Mouse (Mus musculus) midbrain, embryonic 14.5 days (tissue): ENCODE results near the gene 5730480H06Rik. TPM values are rescaled to one million over a fixed set of nuclear protein-coding genes. Genes with fewer than 3 reads are reported as not detected.

Source experiments
- ATAC-seq: fragments of 200-750 bp; cut with Nextera tagmentation; 2 replicates; pipeline ENCODE4 v1.8.0; 2017; ENCODE audit warnings: moderate number of reproducible peaks, moderate library complexity; ENCODE audit not compliant: low FRiP score, low TSS enrichment
- DNase-seq: peaks from one replicate; pipeline ENCODE4 v3.0.0-alpha.2; 2015
- H3K27ac ChIP-seq: fragments of 300-500 bp; sonication (generic); replicated peaks from 2 replicates; pipeline ENCODE4 v1.5.1; 2014; ENCODE audit warnings: mild to moderate bottlenecking, low read depth, low read length, moderate library complexity
- H3K27me3 ChIP-seq: fragments of 300-500 bp; sonication (generic); 2 replicates; pipeline ENCODE4 v1.6.1; 2014; ENCODE audit warnings: low read length, control low read depth, mixed read lengths; ENCODE audit not compliant: control insufficient read depth, insufficient read depth
- H3K36me3 ChIP-seq: fragments of 300-500 bp; sonication (generic); 2 replicates; pipeline ENCODE4 v1.6.1; 2014; ENCODE audit warnings: low read length, control low read depth; ENCODE audit not compliant: control insufficient read depth, insufficient read depth
- H3K4me1 ChIP-seq: fragments of 300-500 bp; sonication (generic); 2 replicates; pipeline ENCODE4 v1.6.1; 2014; ENCODE audit warnings: mild to moderate bottlenecking, antibody characterized with exemption, low read length, control low read depth; ENCODE audit not compliant: control insufficient read depth, insufficient read depth
- H3K4me2 ChIP-seq: fragments of 300-500 bp; sonication (generic); 2 replicates; pipeline ENCODE4 v1.6.1; 2014; ENCODE audit warnings: mild to moderate bottlenecking, low read length, moderate library complexity
- H3K4me3 ChIP-seq: fragments of 300-500 bp; sonication (generic); replicated peaks from 2 replicates; pipeline ENCODE4 v1.5.1; 2014; ENCODE audit warnings: low read depth, low read length
- H3K9ac ChIP-seq: fragments of 300-500 bp; sonication (generic); replicated peaks from 2 replicates; pipeline ENCODE4 v1.6.1; 2014; ENCODE audit warnings: mild to moderate bottlenecking, low read length, moderate library complexity
- H3K9me3 ChIP-seq: fragments of 300-500 bp; sonication (generic); 2 replicates; pipeline ENCODE4 v1.6.1; 2016; ENCODE audit warnings: low read length, control low read depth, mixed read lengths; ENCODE audit not compliant: control insufficient read depth
- WGBS: fragments of 180-500 bp; shearing (Covaris S2); extraction: QIAGEN DNeasy Blood & Tissue Kit; methylation state at CpG from one replicate; pipeline ENCODE4 v1.1.7; 2014; 5-methylcytosine and 5-hydroxymethylcytosine counted together
- polyA plus RNA-seq: library from polyadenylated mRNA; unstranded; fragments of >200 nt; fragmentation: Nextera tagmentation; extraction: Ambion mirVana; gene quantifications from 2 replicates; pipeline ENCODE4 v1.2.1, GENCODE M21; 2014

5730480H06Rik gene
- 16.0 and 17.1 TPM in 2 replicates for polyA plus RNA-seq

DNA sequence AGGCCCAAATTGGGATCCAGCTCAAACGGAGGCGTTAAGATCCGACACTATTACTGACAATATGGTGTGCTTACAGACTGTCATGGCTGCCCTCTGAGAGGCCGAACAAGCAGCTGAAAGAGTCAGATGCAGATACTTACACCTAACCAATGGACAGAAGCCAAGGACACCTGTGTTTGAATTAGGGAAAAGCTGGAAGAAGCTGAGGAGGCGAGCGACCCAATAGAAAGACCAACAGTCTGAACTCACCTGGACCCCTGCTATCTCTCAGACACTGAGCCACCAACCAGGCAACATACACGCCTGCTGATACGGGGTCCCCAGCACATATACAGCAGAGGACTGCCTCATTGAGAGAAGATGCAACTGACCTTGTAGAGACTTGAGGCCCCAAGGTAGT, at the start of gene 5730480H06Rik:
Gene 5730480H06Rik, plus strand, starts transcription at position 301 of the 400 bp plus-strand sequence.
- Histone ChIP-seq H3K9me3 (no peaks in the 10 kb centered on the region), H3K27ac (no peak within 1 kb of the TSS), H3K4me2 (no peak within 1 kb of the TSS), H3K9ac (no peak within 1 kb of the TSS), H3K4me1 (no peaks in the 10 kb centered on the region), H3K36me3 (no peaks in the 10 kb centered on the region), H3K27me3 (peaks cover 17% of the 10 kb centered on the region), H3K4me3 (no peak within 1 kb of the TSS)
- DNase-seq (no peak), ATAC-seq (no peak)
- 92% methylated on average over 8 of the region's 8 CpGs for WGBS

DNA sequence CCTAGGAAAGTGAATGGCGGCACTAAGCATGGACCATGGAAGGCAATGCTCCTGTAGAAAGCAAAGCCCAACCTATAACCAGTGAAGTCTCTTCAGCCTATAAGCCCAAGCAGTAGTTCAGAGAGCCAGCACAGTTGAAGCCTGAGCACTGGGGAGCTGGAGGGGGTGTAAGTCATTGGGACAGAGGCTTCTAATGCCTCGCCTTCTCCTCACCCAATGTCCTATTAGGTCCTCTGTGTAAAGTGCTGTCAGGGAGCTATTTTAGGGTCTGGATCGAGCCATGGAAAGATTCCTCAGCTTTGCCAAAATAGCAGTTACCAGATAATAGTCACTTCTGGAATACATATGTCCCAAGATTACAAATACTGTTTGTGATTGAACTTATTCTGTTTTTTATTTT, 26.6 kb upstream of the 5730480H06Rik start:
- no peak overlapping the region for H3K27ac ChIP-seq
- no peaks in the 10 kb centered on the region for H3K4me1 ChIP-seq
- DNase-seq (no peak), ATAC-seq (no peak)
- H3K36me3 ChIP-seq: peaks cover 10% of the 10 kb centered on the region
- H3K27me3 ChIP-seq: no peaks in the 10 kb centered on the region
- WGBS: 91% methylated on average over 3 of the region's 3 CpGs
- no peaks in the 10 kb centered on the region for H3K9me3 ChIP-seq
- H3K4me2 ChIP-seq: no peak overlapping the region
- H3K4me3 ChIP-seq: no peak overlapping the region
- no peak overlapping the region for H3K9ac ChIP-seq

DNA sequence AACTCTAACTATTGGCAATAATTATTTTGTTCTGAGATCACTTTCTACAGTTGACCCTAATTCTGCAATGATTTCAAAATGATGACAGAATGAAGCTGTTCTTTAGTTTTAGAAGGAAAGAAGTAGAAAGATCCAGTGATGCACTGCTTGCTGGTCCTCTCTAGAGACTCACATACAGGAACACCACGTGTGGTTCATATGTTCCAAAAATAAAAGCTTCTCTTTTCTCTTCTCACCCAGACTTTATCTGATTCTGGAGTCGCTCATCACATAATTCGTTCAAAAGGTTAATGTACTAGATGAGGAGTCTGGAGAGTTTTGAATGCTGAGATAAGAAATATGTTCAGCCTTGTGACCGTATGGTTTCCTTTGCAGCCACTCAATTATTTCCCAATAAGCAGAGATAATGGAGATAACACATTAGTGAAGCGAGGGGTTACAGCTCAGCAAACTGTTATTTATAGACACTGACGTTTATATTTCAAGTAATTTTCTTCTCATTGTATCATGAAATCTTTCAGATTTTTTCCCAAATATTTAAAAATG, 12.6 kb upstream of the 5730480H06Rik start:
- no peak overlapping the region for H3K4me2 ChIP-seq
- WGBS: 89% methylated on average over 6 of the region's 6 CpGs
- no peak for ATAC-seq

DNA sequence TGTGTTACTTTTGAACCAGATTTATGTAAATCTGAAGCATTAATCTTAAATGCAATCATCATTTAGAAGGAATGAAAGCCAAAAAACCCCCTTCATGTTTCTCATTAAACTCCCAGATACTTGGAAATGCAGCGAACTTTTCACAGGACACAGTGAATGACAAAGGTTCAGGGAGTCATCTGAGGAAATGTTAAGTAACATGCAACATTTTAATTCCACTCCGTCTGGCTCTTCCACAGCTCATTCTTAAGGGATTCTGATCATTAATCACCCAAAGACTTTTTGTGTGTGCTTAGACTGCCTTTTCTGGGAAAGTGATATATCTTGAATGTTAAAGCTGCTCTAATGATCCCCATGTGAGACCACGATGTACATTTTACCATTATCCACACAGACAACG, 7.2 kb upstream of the 5730480H06Rik start:
- ATAC-seq: no peak
- WGBS: 82% methylated on average over 4 of the region's 4 CpGs

More for the DNA sequence above, 12.6 kb upstream of the 5730480H06Rik start:
- H3K9me3 ChIP-seq: no peaks in the 10 kb centered on the region
- H3K4me3 ChIP-seq: no peak overlapping the region
- no peak overlapping the region for H3K27ac ChIP-seq
- H3K36me3 ChIP-seq: no peaks in the 10 kb centered on the region
- no peak for DNase-seq
- H3K9ac ChIP-seq: no peak overlapping the region
- no peaks in the 10 kb centered on the region for H3K27me3 ChIP-seq
- no peaks in the 10 kb centered on the region for H3K4me1 ChIP-seq

DNA sequence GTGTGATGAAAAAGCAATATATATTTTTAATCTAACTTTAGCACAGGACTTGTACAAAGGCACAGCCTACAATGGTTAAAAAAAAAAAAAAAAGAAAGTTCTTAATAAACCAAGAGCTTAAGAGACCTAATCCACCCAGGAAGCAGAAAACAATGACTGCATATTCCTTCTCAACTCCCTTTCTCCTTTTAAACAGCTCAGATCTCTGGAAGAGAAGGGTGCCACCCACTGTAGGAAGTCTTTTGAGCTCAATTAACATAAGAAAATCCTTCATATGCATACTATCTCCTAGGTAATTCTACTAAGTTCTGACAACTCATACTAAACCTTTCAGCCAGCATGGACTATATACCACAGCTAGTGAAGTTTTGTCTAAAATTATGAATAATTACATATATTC, 1.5 kb upstream of the 5730480H06Rik start:
- H3K36me3 ChIP-seq: no peaks in the 10 kb centered on the region
- ATAC-seq (no peak), DNase-seq (no peak)
- H3K9me3 ChIP-seq: no peaks in the 10 kb centered on the region
- peaks cover 11% of the 10 kb centered on the region for H3K27me3 ChIP-seq
- no peak overlapping the region for H3K9ac ChIP-seq
- no peak overlapping the region for H3K27ac ChIP-seq
- no peaks in the 10 kb centered on the region for H3K4me1 ChIP-seq
- H3K4me3 ChIP-seq: no peak overlapping the region
- H3K4me2 ChIP-seq: no peak overlapping the region

More for the DNA sequence above, 7.2 kb upstream of the 5730480H06Rik start:
- Histone ChIP-seq H3K9ac (no peak overlapping the region), H3K4me3 (no peak overlapping the region), H3K36me3 (no peaks in the 10 kb centered on the region), H3K4me1 (no peaks in the 10 kb centered on the region), H3K9me3 (no peaks in the 10 kb centered on the region), H3K27ac (no peak overlapping the region), H3K4me2 (no peak overlapping the region), H3K27me3 (no peaks in the 10 kb centered on the region)
- DNase-seq: no peak

DNA sequence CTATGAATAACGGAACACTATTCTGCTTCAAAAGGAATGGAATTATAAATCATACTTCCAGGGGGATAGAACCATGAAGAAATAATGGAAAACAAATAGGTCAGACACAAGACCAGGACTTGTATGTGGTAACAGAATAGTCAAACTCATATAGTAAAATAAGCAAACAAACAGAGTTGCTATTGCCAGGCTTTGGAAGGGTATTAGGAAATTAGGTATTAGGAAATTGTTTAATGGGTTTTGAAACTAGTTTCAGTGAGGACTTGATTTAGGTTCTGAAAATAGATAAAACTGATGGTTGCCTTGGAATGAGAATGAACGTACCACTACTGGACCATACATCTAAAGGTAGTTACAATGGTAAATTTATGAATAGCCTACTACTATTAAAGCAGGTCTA, 2.0 kb downstream of the 5730480H06Rik start:
- ATAC-seq (no peak), DNase-seq (no peak)
- Histone ChIP-seq H3K9ac (no peak overlapping the region), H3K4me3 (no peak overlapping the region), H3K36me3 (no peaks in the 10 kb centered on the region), H3K27ac (no peak overlapping the region), H3K27me3 (peaks cover 18% of the 10 kb centered on the region), H3K9me3 (no peaks in the 10 kb centered on the region), H3K4me1 (no peaks in the 10 kb centered on the region), H3K4me2 (no peak overlapping the region)
- WGBS: 94% methylated on average over 2 of the region's 2 CpGs

DNA sequence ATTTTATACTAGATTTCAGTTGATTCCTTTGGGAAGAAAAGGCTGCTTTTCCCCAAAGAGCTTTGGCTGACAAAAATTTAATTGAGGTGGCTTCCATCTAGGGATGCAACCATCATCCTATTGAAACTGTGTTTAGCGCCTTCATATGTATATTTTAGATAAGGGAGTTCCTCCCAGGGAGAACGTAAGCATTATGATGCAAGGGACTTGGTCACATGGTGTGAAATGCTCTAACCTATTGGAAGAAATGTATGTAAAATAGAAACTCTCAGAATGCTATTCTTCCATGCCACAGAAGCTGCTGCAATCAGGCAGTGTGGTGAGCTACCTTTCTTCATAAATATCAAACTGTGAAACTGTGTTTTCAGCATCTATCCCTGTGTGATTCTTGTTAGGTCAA, 3.1 kb downstream of the 5730480H06Rik start:
- Histone ChIP-seq H3K4me3 (no peak overlapping the region), H3K4me2 (no peak overlapping the region), H3K9ac (no peak overlapping the region), H3K36me3 (no peaks in the 10 kb centered on the region), H3K27ac (no peak overlapping the region), H3K27me3 (peaks cover 18% of the 10 kb centered on the region), H3K4me1 (no peaks in the 10 kb centered on the region), H3K9me3 (no peaks in the 10 kb centered on the region)
- DNase-seq (no peak), ATAC-seq (no peak)
- 85% methylated on average over 2 of the region's 2 CpGs for WGBS

DNA sequence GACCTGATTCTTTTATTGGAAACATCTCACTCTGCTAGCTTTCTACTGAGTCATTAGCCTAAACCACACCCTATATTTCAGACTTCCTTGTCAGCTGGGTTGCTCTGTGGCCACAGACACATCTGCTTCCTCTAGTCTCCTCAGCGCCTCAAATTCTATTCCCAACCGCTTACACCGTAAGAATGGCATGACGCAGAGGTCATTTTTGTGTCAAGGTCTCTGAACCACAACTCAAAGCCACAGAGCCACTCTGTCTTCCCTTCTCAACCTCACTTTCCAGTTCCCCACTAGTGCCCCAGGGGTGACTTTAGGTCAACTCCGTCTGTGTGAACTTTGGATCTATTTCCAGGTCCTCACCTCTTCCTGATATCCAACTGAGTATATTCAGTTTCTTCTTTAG, 3.7 kb downstream of the 5730480H06Rik start:
- no peak overlapping the region for H3K4me3 ChIP-seq
- no peak overlapping the region for H3K27ac ChIP-seq
- H3K4me1 ChIP-seq: no peaks in the 10 kb centered on the region
- DNase-seq (no peak), ATAC-seq (no peak)
- no peak overlapping the region for H3K9ac ChIP-seq
- no peaks in the 10 kb centered on the region for H3K9me3 ChIP-seq
- 74% methylated on average over 5 of the region's 5 CpGs for WGBS
- no peak overlapping the region for H3K4me2 ChIP-seq
- no peaks in the 10 kb centered on the region for H3K36me3 ChIP-seq
- peaks cover 18% of the 10 kb centered on the region for H3K27me3 ChIP-seq

DNA sequence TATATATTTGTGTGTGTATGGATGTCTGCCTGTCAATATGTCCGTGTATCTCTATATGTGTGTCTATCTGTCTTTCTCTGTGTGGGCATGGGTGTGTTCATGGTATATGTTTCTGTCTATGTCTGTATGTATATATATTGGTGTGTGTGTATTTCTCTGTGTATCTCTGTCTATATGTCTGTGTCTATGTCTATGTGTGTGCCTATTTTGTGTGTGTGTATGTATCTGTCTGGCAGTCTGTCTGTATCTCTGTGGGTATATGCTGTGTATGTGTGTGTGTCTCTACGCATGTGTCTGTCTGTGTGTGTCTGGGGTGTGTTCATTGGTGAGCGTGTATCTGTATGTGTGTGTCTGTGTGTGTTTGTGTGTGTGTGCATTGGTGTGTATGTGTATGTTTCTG, 5.7 kb downstream of the 5730480H06Rik start:
- H3K4me2 ChIP-seq: no peak overlapping the region
- ATAC-seq: no peak
- no peaks in the 10 kb centered on the region for H3K9me3 ChIP-seq
- no peak overlapping the region for H3K9ac ChIP-seq
- no peak overlapping the region for H3K4me3 ChIP-seq
- no peaks in the 10 kb centered on the region for H3K36me3 ChIP-seq
- WGBS: 85% methylated on average over 3 of the region's 3 CpGs
- no peak for DNase-seq
- no peaks in the 10 kb centered on the region for H3K4me1 ChIP-seq
- H3K27ac ChIP-seq: no peak overlapping the region
- peaks cover 28% of the 10 kb centered on the region for H3K27me3 ChIP-seq
